Mouse (Mus musculus): ENCODE measurements around the gene Igfbp4.

DNA sequence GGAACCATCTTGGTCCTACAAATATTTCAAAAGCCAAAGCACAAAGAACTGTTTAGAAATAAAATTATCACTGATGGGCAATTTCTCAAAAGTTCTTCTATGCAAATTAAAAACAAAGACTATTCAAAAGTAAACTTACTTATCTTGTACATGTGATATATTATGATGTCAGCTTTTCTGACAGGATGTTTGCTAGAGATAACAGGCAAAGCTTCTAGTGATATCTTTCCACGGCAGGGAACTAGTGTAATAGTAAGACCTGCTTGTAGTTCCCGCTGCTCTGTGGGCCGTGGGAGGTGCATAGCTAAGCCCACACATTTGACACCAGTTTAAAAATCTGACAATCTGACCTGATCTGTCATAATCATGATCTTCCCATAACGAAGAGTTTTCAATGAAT is 30.9 kb upstream of the Igfbp4 start:
- TF ChIP-seq CTCF (IDR thresholded peaks at IDR 0.05; ENCODE audit: low read depth): no peak
- no peak for TF ChIP-seq EP300 (optimal IDR thresholded peaks at IDR 0.05)

Data from stomach, postnatal 0 days (tissue).